10 mouse cellular contexts compared by ENCODE assay signal in the genomic region with DNA sequence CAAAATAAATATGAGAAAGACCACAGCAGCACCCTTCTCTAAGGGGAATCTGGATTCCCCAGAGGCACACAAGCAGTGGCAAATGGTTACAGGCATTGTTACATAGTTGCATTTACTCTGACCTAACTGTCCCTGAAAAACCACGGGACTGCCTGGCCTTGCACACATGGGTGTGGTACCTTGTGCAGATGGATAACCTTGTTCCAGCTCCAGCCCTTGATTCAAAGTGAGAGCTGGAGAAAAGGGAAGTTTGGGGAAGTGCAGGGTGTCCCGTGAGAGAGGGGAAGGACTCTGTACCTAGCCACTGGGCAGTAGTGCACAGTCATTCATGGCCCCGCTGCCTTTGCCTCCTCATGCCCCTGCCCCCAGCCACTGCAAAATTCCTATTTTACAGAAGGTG. TPM values are rescaled to one million over a fixed set of nuclear protein-coding genes. Genes with fewer than 3 reads are reported as not detected.
DNase-seq lines count a peak whose midpoint lies in the region; ATAC-seq and TF ChIP-seq lines count a peak whose summit lies in the region.
"Had no signal": no experiment of that assay in that cellular context is flagged by ENCODE, and none has a peak within 500 bp of the region (broad histone marks: within the 10 kb centered on the region; RNA-seq: fewer than 3 reads in every experiment).

No protein-coding gene starts in this region.

- H3K36me3 ChIP-seq in lung, embryonic 14.5 days (ENCODE audit: insufficient read depth): peaks cover 14% of the 10 kb centered on the region; the same call in 1 of the 2 replicates
- H3K36me3 ChIP-seq in intestine, embryonic 14.5 days (ENCODE audit: control insufficient read depth, insufficient read depth, low read length): 0 out of 2 replicates have a peak, but pooled peaks cover 18% of the 10 kb centered on the region

- TF ChIP-seq CTCF in lung, embryonic 14.5 days (IDR thresholded peaks at IDR 0.05; ENCODE audit: low read depth): no peak

- H3K4me3 ChIP-seq in lung, embryonic 14.5 days (ENCODE audit: low read depth, low read length): peak overlapping the region; percentile 50
- H3K4me3 ChIP-seq in intestine, embryonic 14.5 days (ENCODE audit: low read depth, low read length): peak overlapping the region; percentile 58

- peak; percentile 44 for DNase-seq in adrenal gland, postnatal 14 days
- DNase-seq in adrenal gland, postnatal 10 days: no peak
- DNase-seq in lung, embryonic 14.5 days: no peak
- DNase-seq in lung, postnatal 4 days: no peak
- DNase-seq in intestine, embryonic 14.5 days (ENCODE audit: low spot score): no peak
- DNase-seq in urinary bladder, adult 2 months (ENCODE audit: low spot score): no peak
- no peak for DNase-seq in gastrocnemius, postnatal 4 days (ENCODE audit: low spot score in 2 of 2)
- DNase-seq: B cell, adult 2 months; kidney, postnatal 25 days had no signal

- ATAC-seq in lung, embryonic 14.5 days (ENCODE audit: insufficient read depth): no peak
- ATAC-seq in intestine, embryonic 14.5 days (replicated peaks; ENCODE audit: low FRiP score, low TSS enrichment, low read depth): no peak
- ATAC-seq in monocyte, adult 5-6 weeks (replicated peaks; ENCODE audit: insufficient number of reproducible peaks, low FRiP score, low TSS enrichment, poor library complexity, severe bottlenecking): peak; percentile 62; the same call in 1 of the 2 replicates

- H3K27ac ChIP-seq in lung, embryonic 14.5 days (ENCODE audit: low read depth): no peak overlapping the region; the same call in 1 of the 2 replicates
- peak overlapping the region; percentile 19 for H3K27ac ChIP-seq in intestine, embryonic 14.5 days (ENCODE audit: low read depth)

- peak overlapping the region; percentile 42; the same call in 1 of the 2 replicates for H3K9ac ChIP-seq in lung, embryonic 14.5 days
- no peak overlapping the region for H3K9ac ChIP-seq in intestine, embryonic 14.5 days (ENCODE audit: low read length)

- peaks cover 49% of the 10 kb centered on the region for H3K4me1 ChIP-seq in lung, embryonic 14.5 days (ENCODE audit: insufficient read depth)
- peaks cover 87% of the 10 kb centered on the region for H3K4me1 ChIP-seq in intestine, embryonic 14.5 days (replicated peaks; ENCODE audit: control insufficient read depth, insufficient read depth, low read length)

- H3K9me3 ChIP-seq in lung, embryonic 14.5 days (ENCODE audit: low read depth, low read length): no peaks in the 10 kb centered on the region
- no peaks in the 10 kb centered on the region for H3K9me3 ChIP-seq in intestine, embryonic 14.5 days (ENCODE audit: control insufficient read depth, low read length)

- H3K27me3 ChIP-seq in lung, embryonic 14.5 days (ENCODE audit: insufficient read depth, low read length): no peaks in the 10 kb centered on the region
- no peaks in the 10 kb centered on the region; the same call in 1 of the 2 replicates for H3K27me3 ChIP-seq in intestine, embryonic 14.5 days (replicated peaks; ENCODE audit: control insufficient read depth, insufficient read depth, low read length)

- peak overlapping the region; percentile 93 for H3K4me2 ChIP-seq in lung, embryonic 14.5 days
- peak overlapping the region; percentile 92 for H3K4me2 ChIP-seq in intestine, embryonic 14.5 days (ENCODE audit: low read length)

- WGBS in lung, embryonic 14.5 days: 45% methylated on average over 3 of the region's 3 CpGs
- WGBS in intestine, embryonic 14.5 days: 42% methylated on average over 3 of the region's 3 CpGs

RNA-seq across cellular contexts. Expression of a gene that starts 2.4 kb away (rescaled TPM):
- total RNA-seq in adrenal gland, postnatal 14 days (2021): 40.1 and 59.6 TPM in 2 replicates
- 10 to 100 TPM; 52.0 to 57.7 TPM for total RNA-seq in adrenal gland, postnatal 10 days (2021)
- 165 and 171 TPM in 2 replicates for polyA plus RNA-seq in lung, embryonic 14.5 days (2014; fragmentation: Nextera tagmentation; extraction: Ambion mirVana)
- polyA plus RNA-seq in intestine, embryonic 14.5 days (2014; fragmentation: Nextera tagmentation; extraction: Ambion mirVana): 123 and 163 TPM in 2 replicates
- total RNA-seq in monocyte, adult 5-6 weeks (2017): 73.8 to 154 TPM (median 152 TPM) in 3 replicates
- polyA plus RNA-seq in urinary bladder, adult 2 months (2012; rRNA removed): 151 and 155 TPM in 2 replicates
- 10 to 100 TPM; 75.9 to 99.2 TPM for total RNA-seq in gastrocnemius, postnatal 4 days (2021)
